Mouse (Mus musculus) retina, embryonic 14.5 days (tissue): Measurements from ENCODE around the gene Lyg2.

Experiments used
- DNase-seq: peaks from one replicate; pipeline ENCODE4 v3.0.0-alpha.2; 2015; ENCODE audit warnings: low spot score

The Lyg2 gene

GRCm38 (mm10) chr1:37883411-37883810 is 32.9 kb downstream of the Lyg2 start:
- no peak for DNase-seq

GRCm38 (mm10) chr1:37877736-37878460 is 38.4 kb downstream of the Lyg2 start:
- DNase-seq, result no peak

- DNase-seq, result no peak
These were observed 43.1 kb downstream of the Lyg2 start for GRCm38 (mm10) chr1:37873157-37873556.

GRCm38 (mm10) chr1:37872131-37873067 is 43.9 kb downstream of the Lyg2 start:
- DNase-seq, result peak; percentile 76

GRCm38 (mm10) chr1:37871704-37872103 is 44.6 kb downstream of the Lyg2 start, which contains the start of gene Lipt1:
Gene Lipt1, plus strand, starts transcription at chr1:37871738.
- DNase-seq, result no peak

GRCm38 (mm10) chr1:37869362-37869761 is 46.9 kb downstream of the Lyg2 start:
- no peak for DNase-seq

GRCm38 (mm10) chr1:37868640-37869039 is 47.7 kb downstream of the Lyg2 start:
- no peak for DNase-seq

GRCm38 (mm10) chr1:37867684-37868322 is 48.5 kb downstream of the Lyg2 start:
- DNase-seq, result no peak

- peak; percentile 55 for DNase-seq
These were observed 49.2 kb downstream of the Lyg2 start for GRCm38 (mm10) chr1:37867056-37867455.

- DNase-seq, result no peak
These were observed 50.0 kb downstream of the Lyg2 start, which contains the start of gene Tsga10 for GRCm38 (mm10) chr1:37866286-37866685. Gene Tsga10, minus strand, starts transcription at chr1:37866429.

GRCm38 (mm10) chr1:37865401-37866215 is 50.7 kb downstream of the Lyg2 start:
- DNase-seq, result peak; percentile 14

GRCm38 (mm10) chr1:37864511-37865400 is 51.5 kb downstream of the Lyg2 start:
- DNase-seq, result peak; percentile 99
